Mouse (Mus musculus): ENCODE measurements around the gene Rcl1.

Gene Rcl1

GRCm38 (mm10) chr19:29100874-29101542, at the start of gene Rcl1:
TSS of gene Rcl1 (plus strand) at chr19:29101375.
- in situ Hi-C loops (cut with MboI): no loop called here

GRCm38 (mm10) chr19:29052786-29053185, 48.4 kb upstream of the Rcl1 start:
- in situ Hi-C loops (cut with MboI): no loop called here

GRCm38 (mm10) chr19:29054594-29054993, 46.6 kb upstream of the Rcl1 start:
- in situ Hi-C loops (cut with MboI): no loop called here

DNA sequence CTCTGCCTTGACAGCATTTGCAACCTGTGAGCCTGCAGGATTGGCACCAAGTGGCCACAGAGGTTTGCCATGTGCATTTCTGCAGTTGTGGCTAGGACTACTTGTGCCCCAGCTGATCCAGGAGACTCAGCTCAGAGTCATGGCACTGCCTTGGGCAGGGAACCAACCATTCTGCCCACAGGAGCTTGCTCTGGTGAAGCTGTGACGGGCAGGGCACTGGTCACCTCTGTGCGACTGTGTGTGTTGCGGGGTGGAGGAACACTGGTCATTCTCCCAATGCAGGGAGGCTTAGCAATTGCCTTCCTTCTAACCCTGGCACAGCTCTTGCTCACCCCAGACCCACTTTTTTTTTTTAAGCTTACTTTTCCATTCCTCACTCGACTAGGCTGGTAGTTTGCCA, 45.7 kb upstream of the Rcl1 start:
- in situ Hi-C loops (cut with MboI): no loop called here

GRCm38 (mm10) chr19:29058741-29059140, 42.4 kb upstream of the Rcl1 start:
- in situ Hi-C loops (cut with MboI): no loop called here

DNA sequence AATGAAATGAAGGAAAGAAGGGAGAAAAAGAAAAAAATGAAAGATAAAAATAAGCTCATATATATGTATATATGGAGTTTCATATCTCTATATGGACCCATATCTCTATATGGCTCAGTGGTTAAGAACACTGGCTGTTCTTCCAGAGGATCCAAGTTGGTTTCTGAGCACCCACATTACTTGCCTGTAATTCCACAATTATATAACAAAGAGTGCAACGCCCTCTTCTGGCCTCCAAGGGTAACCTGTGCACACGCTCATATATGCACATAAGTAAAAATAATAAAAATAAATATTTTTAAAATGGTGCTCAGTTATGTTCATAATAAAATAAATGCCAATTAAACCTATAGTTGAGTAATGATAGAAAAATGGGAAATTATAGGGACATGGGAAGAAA, 41.5 kb upstream of the Rcl1 start:
- in situ Hi-C loops (cut with MboI): loop anchor here (10.0 kb wide), 2 partner anchors 195 to 445 kb away; partner anchors contain the start of gene Jak2

DNA sequence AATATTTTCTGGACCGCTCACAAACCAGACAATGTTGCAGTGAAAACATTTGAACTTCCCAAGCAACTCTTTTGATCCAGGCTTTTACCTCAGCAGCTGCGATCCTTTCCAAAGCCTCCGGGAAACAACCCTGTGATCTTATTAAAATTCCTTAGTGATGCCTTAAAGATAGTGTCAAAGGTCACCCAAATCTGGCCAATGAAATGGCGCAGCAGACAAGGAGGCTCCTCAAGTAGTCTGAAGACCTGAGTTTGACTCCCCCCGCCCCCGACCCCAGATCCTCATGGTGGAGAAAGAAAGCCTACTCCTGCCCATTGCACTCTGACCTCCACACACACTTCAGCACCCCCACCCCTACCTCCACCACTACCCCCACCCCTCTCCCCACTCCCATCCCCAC, 40.9 kb upstream of the Rcl1 start:
- in situ Hi-C loops (cut with MboI): loop anchor here (10.0 kb wide), 2 partner anchors 195 to 445 kb away; partner anchors contain the start of gene Jak2

GRCm38 (mm10) chr19:29063009-29063408, 38.2 kb upstream of the Rcl1 start:
- in situ Hi-C loops (cut with MboI): loop anchor here (10.0 kb wide), 2 partner anchors 192 to 442 kb away; partner anchors contain the start of gene Jak2

- in situ Hi-C loops (cut with MboI): loop anchor here (10.0 kb wide), 2 partner anchors 191 to 441 kb away; partner anchors contain the start of gene Jak2
Observed at GRCm38 (mm10) chr19:29063577-29064363, 37.4 kb upstream of the Rcl1 start.

GRCm38 (mm10) chr19:29064451-29065102, 36.6 kb upstream of the Rcl1 start:
- in situ Hi-C loops (cut with MboI): loop anchor here (10.0 kb wide), 2 partner anchors 190 to 440 kb away; partner anchors contain the start of gene Jak2

GRCm38 (mm10) chr19:29066981-29067471, 34.1 kb upstream of the Rcl1 start:
- in situ Hi-C loops (cut with MboI): loop anchor here (10.0 kb wide), 2 partner anchors 188 to 438 kb away; partner anchors contain the start of gene Jak2

DNA sequence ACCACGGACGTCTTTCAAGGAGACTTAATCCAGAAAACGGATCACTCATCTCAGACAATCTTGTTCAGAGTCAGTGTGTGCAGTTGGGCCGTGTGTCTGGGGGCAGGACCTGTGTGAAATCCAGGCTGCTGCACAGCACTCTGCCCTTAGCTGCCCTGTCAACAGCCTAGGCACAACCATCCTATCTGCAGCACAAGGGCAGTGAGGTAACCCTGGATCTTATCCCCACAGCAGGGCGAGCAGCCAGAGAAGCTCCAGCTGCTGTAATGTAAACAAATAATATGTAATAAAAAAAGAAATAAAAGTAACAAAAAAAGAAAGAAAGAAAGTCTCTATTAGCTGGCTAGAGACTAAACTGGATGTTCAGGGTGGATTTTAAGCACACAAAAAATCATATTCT, 32.0 kb upstream of the Rcl1 start:
- in situ Hi-C loops (cut with MboI): loop anchor here (10.0 kb wide), 2 partner anchors 186 to 436 kb away; partner anchors contain the start of gene Jak2

GRCm38 (mm10) chr19:29074802-29075201, 26.4 kb upstream of the Rcl1 start:
- in situ Hi-C loops (cut with MboI): no loop called here

DNA sequence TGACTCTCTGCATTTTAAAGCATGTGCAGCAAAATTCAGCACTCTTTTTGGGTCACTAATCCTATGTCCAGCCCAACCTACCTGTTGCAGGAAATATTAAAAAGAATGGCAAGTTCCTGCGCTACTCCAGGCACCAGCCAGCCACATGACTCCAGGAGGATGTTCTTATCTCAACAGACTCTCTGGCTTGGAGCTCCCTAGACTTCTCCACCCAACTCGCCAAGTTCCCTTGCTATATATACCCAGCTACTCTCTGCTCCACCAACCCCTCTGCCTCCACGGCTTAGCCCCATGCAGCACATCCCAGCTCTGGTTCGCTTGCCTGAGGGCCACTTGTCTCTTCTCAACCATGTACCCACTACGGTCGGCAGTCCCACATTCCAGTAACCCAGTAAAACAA, 12.5 kb upstream of the Rcl1 start:
- in situ Hi-C loops (cut with MboI): no loop called here

- in situ Hi-C loops (cut with MboI): no loop called here
Observed at GRCm38 (mm10) chr19:29092194-29092593, 9.0 kb upstream of the Rcl1 start.

DNA sequence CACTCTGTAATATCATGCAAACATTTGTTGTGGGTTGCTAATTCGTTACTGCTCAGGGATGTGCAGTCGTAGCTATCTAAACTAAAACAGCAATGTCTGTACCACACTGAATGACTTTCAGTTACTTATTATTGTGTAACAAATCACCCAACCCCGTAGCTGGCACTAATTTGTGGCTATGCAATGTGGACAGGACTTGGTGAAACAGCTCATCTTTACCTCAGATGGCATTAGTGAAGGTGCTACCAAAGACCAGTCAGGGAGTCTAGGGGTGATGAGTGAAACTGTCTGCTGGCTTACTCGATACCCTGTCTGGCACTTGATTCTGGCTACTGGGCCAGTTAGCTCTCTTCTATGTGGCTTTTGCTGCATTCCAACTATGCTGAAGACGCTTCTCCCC, 2.1 kb upstream of the Rcl1 start:
- in situ Hi-C loops (cut with MboI): no loop called here

DNA sequence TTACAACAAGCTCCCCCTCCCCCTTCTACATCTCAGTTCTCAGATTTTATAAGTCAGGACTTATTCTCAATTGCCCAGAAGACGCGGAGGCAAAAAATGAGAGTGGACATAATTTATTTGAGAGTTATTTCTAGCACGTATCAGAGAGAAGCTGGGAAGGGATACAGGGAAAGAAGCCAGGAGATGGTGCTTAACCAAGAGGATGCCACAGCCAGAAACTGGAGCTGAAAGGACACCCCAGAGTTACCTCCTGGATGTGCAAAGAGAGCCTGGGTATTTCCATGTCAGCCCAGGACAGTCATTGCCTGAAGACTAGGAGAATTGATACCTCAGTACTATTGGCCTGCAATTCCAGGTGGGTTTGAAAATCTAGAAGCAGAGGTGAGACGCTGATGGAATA, 1.6 kb upstream of the Rcl1 start:
- in situ Hi-C loops (cut with MboI): no loop called here

GRCm38 (mm10) chr19:29100261-29100660, 914 bp upstream of the Rcl1 start:
- in situ Hi-C loops (cut with MboI): no loop called here

GRCm38 (mm10) chr19:29101591-29101990, 416 bp downstream of the Rcl1 start:
- in situ Hi-C loops (cut with MboI): no loop called here

DNA sequence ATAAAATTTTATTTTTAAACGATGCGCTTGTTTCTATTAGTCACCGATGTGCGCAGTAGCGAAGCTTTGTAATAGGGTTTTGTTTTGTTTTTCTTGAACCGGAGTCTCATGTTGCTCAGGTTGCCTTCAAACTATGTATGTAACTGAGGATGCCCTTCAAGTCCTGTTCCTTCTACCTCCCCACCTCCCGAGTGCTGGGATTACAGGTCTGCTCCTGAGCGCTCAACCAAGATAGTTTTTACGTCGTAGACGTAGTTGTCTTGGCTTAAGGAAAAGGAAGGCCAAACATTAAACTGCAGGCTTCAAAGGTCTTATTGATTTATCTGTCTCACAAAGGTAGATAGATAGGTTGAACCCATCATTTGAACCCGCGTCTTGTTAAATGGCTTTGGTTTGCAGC, 923 bp downstream of the Rcl1 start:
- in situ Hi-C loops (cut with MboI): no loop called here

DNA sequence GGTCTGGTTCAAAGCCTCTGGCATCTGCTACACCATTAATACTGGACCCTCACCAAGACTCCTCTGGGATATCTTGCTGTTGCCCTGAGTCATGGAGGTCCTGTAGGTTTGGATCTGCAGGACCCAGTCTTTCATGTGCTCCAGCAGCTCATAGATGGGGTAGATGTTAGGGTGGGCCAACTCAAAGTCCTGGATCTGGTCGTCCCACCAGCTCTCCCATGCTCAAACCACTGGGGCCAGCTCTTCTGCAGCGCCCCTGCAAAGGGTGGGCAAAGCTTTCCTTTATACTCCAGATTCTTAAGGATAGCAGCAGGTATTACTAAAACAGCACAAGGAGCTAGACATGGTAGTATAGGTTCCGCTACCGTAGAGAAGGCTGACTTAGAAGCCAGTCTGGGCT, 4.6 kb downstream of the Rcl1 start:
- in situ Hi-C loops (cut with MboI): no loop called here

GRCm38 (mm10) chr19:29106261-29106660, 5.1 kb downstream of the Rcl1 start:
- in situ Hi-C loops (cut with MboI): no loop called here

Data from mature B cell (primary cell).